Mouse (Mus musculus) MEL (cell line): ENCODE results near the gene Rad51b. TPM values are rescaled to one million over a fixed set of nuclear protein-coding genes. Genes with fewer than 3 reads are reported as not detected.

ENCODE experiments used
- DNase-seq: peaks from one replicate; pipeline ENCODE4 v3.0.0; 2011; ENCODE audit warnings: low read depth, low spot score
- H3K27ac ChIP-seq: 2 replicates; pipeline ENCODE4 v1.5.1; 2012; ENCODE audit warnings: low read depth, mild to moderate bottlenecking, control low read depth, low read length, moderate library complexity; ENCODE audit not compliant: control insufficient read depth
- H3K27me3 ChIP-seq, 2 experiments: fragments of 150-350 bp in 1 of 2; sonication (generic) in 1 of 2; 2 replicates each; pipeline ENCODE4 v1.6.1; 2012; ENCODE audit warnings: low read length in 2 of 2, mild to moderate bottlenecking in 2 of 2, improper control_type of control experiment in 1 of 2, moderate library complexity in 1 of 2; ENCODE audit not compliant: insufficient read depth in 2 of 2, control insufficient read depth in 1 of 2
- H3K36me3 ChIP-seq, 2 experiments: 2 replicates each; pipeline ENCODE4 v1.6.1; 2012 to 2014; ENCODE audit warnings: low read length in 2 of 2, improper control_type of control experiment in 1 of 2, inconsistent platforms in 1 of 2, mild to moderate bottlenecking in 1 of 2; ENCODE audit not compliant: insufficient read depth in 2 of 2, control insufficient read depth in 1 of 2
- H3K4me1 ChIP-seq, 2 experiments: fragments of 150-350 bp in 1 of 2; sonication (generic) in 1 of 2; 2 replicates each; pipeline ENCODE4 v1.6.1; 2012; ENCODE audit warnings: low read length in 2 of 2, improper control_type of control experiment in 1 of 2, mild to moderate bottlenecking in 1 of 2; ENCODE audit not compliant: insufficient read depth in 2 of 2, control insufficient read depth in 1 of 2
- H3K4me3 ChIP-seq, 2 experiments: fragments of 150-350 bp in 1 of 2; sonication (generic) in 1 of 2; 2 replicates each; pipeline ENCODE4 v1.5.1; 2012; ENCODE audit warnings: low read depth in 2 of 2, low read length in 2 of 2, mild to moderate bottlenecking in 2 of 2, moderate library complexity in 2 of 2, control low read depth in 1 of 2, improper control_type of control experiment in 1 of 2; ENCODE audit not compliant: control insufficient read depth in 1 of 2, insufficient read depth in 1 of 2
- H3K79me2 ChIP-seq: 2 replicates; pipeline ENCODE4 v1.6.1; 2012; ENCODE audit warnings: mild to moderate bottlenecking, low read length, moderate library complexity; ENCODE audit not compliant: control insufficient read depth, poor library complexity, insufficient read depth
- H3K9ac ChIP-seq: 2 replicates; pipeline ENCODE4 v1.6.1; 2012; ENCODE audit warnings: low read depth, mild to moderate bottlenecking, control low read depth, low read length, moderate library complexity; ENCODE audit not compliant: control insufficient read depth, poor library complexity, severe bottlenecking
- H3K9me3 ChIP-seq: fragments of 150-350 bp; sonication (generic); replicated peaks from 2 replicates; pipeline ENCODE4 v1.6.1; 2012; ENCODE audit warnings: mild to moderate bottlenecking, low read length, improper control_type of control experiment, moderate library complexity; ENCODE audit not compliant: insufficient read depth
- BHLHE40 ChIP-seq: IDR thresholded peaks from 2 replicates; pipeline ENCODE4 v1.6.1; 2012; ENCODE audit warnings: low read depth, mild to moderate bottlenecking, inconsistent platforms, low read length, improper control_type of control experiment, borderline replicate concordance
- CHD1 ChIP-seq: IDR thresholded peaks from 2 replicates; pipeline ENCODE4 v1.6.1; 2012; ENCODE audit warnings: low read depth, mild to moderate bottlenecking, inconsistent platforms, low read length, improper control_type of control experiment
- CHD2 ChIP-seq: IDR thresholded peaks from 2 replicates; pipeline ENCODE4 v1.6.1; 2011; ENCODE audit warnings: low read length, improper control_type of control experiment
- CTCF ChIP-seq, 3 experiments: IDR thresholded peaks in 2 of 3; conservative IDR thresholded peaks in 1 of 3; 2 replicates each; pipeline ENCODE4 v1.5.1; 2011 to 2012; ENCODE audit warnings: low read length in 3 of 3, low read depth in 2 of 3, mild to moderate bottlenecking in 2 of 3, improper control_type of control experiment in 1 of 3, inconsistent platforms in 1 of 3, mixed read lengths in 1 of 3, moderate library complexity in 1 of 3; ENCODE audit not compliant: control insufficient read depth in 1 of 3, insufficient read depth in 1 of 3, poor library complexity in 1 of 3, severe bottlenecking in 1 of 3
- E2F4 ChIP-seq: IDR thresholded peaks from 2 replicates; pipeline ENCODE4 v1.6.1; 2011; ENCODE audit warnings: low read depth, low read length, improper control_type of control experiment, borderline replicate concordance
- ELF1 ChIP-seq: IDR thresholded peaks from 2 replicates; pipeline ENCODE4 v1.6.1; 2014; ENCODE audit warnings: low read depth, mild to moderate bottlenecking, inconsistent platforms, low read length, improper control_type of control experiment, moderate library complexity
- EP300 ChIP-seq, 2 experiments: IDR thresholded peaks; 2 replicates each; pipeline ENCODE4 v1.6.1; 2011; ENCODE audit warnings: improper control_type of control experiment in 2 of 2, low read length in 2 of 2, low read depth in 1 of 2, mild to moderate bottlenecking in 1 of 2
- GABPA ChIP-seq: IDR thresholded peaks from 2 replicates; pipeline ENCODE4 v1.6.1; 2012; ENCODE audit warnings: low read depth, mild to moderate bottlenecking, inconsistent platforms, low read length, improper control_type of control experiment, moderate library complexity
- GATA1 ChIP-seq: IDR thresholded peaks from 2 replicates; pipeline ENCODE4 v1.6.1; 2011; ENCODE audit warnings: low read depth, low read length, improper control_type of control experiment
- MAFK ChIP-seq: IDR thresholded peaks from 2 replicates; pipeline ENCODE4 v1.6.1; 2011; ENCODE audit warnings: low read depth, mild to moderate bottlenecking, low read length, improper control_type of control experiment, borderline replicate concordance
- MEF2A ChIP-seq: IDR thresholded peaks from 2 replicates; pipeline ENCODE4 v1.6.1; 2014; ENCODE audit warnings: low read depth, mild to moderate bottlenecking, inconsistent platforms, low read length, improper control_type of control experiment; ENCODE audit not compliant: poor library complexity, insufficient replicate concordance, severe bottlenecking; ENCODE audit errors: extremely low read depth
- MYC ChIP-seq: IDR thresholded peaks from 2 replicates; pipeline ENCODE4 v1.6.1; 2011; ENCODE audit warnings: low read depth, mild to moderate bottlenecking, low read length, improper control_type of control experiment, moderate library complexity
- NELFE ChIP-seq: IDR thresholded peaks from 2 replicates; pipeline ENCODE4 v1.6.1; 2011; ENCODE audit warnings: low read depth, low read length, improper control_type of control experiment
- POLR2A ChIP-seq, 2 experiments: IDR thresholded peaks; 2 replicates each; pipeline ENCODE4 v1.6.1; 2011 to 2012; ENCODE audit warnings: low read length in 2 of 2, mild to moderate bottlenecking in 2 of 2, control low read depth in 1 of 2, improper control_type of control experiment in 1 of 2, low read depth in 1 of 2, moderate library complexity in 1 of 2; ENCODE audit not compliant: control insufficient read depth in 1 of 2, insufficient read depth in 1 of 2, poor library complexity in 1 of 2
- POLR2AphosphoS5 ChIP-seq: IDR thresholded peaks from 2 replicates; pipeline ENCODE4 v1.6.1; 2012; ENCODE audit warnings: low read depth, borderline replicate concordance, mild to moderate bottlenecking, inconsistent platforms, low read length, moderate library complexity, mixed read lengths
- RCOR1 ChIP-seq: IDR thresholded peaks from 2 replicates; pipeline ENCODE4 v1.6.1; 2012; ENCODE audit warnings: low read depth, mild to moderate bottlenecking, inconsistent platforms, low read length, improper control_type of control experiment
- TBP ChIP-seq: IDR thresholded peaks from 2 replicates; pipeline ENCODE4 v1.8.0; 2011; ENCODE audit warnings: low read depth, low read length, improper control_type of control experiment
- TCF12 ChIP-seq: IDR thresholded peaks from 2 replicates; pipeline ENCODE4 v1.6.1; 2014; ENCODE audit warnings: low read depth, mild to moderate bottlenecking, inconsistent platforms, low read length, improper control_type of control experiment, moderate library complexity
- USF2 ChIP-seq, 2 experiments: IDR thresholded peaks; 2 replicates each; pipeline ENCODE4 v1.6.1; 2011 to 2012; ENCODE audit warnings: improper control_type of control experiment in 2 of 2, low read length in 2 of 2, borderline replicate concordance in 1 of 2, inconsistent platforms in 1 of 2, low read depth in 1 of 2, mild to moderate bottlenecking in 1 of 2; ENCODE audit not compliant: insufficient read depth in 1 of 2
- ZKSCAN1 ChIP-seq: IDR thresholded peaks from 2 replicates; pipeline ENCODE4 v1.6.1; 2012; ENCODE audit warnings: low read depth, mild to moderate bottlenecking, inconsistent platforms, low read length, improper control_type of control experiment, moderate library complexity
- ZMIZ1 ChIP-seq: IDR thresholded peaks from 2 replicates; pipeline ENCODE4 v1.6.1; 2012; ENCODE audit warnings: low read depth, mild to moderate bottlenecking, inconsistent platforms, low read length, improper control_type of control experiment, moderate library complexity
- polyA plus RNA-seq, 2 experiments: library from polyadenylated mRNA; stranded (reverse) in 1 of 2; unstranded in 1 of 2; fragments of >175 nt in 1 of 2; fragments of >200 nt in 1 of 2; gene quantifications; 2 replicates each; pipeline versions ENCODE4 v1.2.1 to v1.2.4; 2012; ENCODE audit warnings: low replicate concordance in 2 of 2, low read depth in 1 of 2; ENCODE audit not compliant: insufficient read length in 2 of 2, insufficient read depth in 1 of 2, missing spikeins in 1 of 2
- total RNA-seq: library from RNA; depleted of rRNA; stranded (reverse); fragments of 300-350 nt; gene quantifications from 2 replicates; pipeline ENCODE4 v1.2.3, GENCODE M21; 2012

Rad51b gene
- total and polyA plus RNA-seq, 3 experiments, result 3.6 to 5.7 TPM; not detected in 1

DNA sequence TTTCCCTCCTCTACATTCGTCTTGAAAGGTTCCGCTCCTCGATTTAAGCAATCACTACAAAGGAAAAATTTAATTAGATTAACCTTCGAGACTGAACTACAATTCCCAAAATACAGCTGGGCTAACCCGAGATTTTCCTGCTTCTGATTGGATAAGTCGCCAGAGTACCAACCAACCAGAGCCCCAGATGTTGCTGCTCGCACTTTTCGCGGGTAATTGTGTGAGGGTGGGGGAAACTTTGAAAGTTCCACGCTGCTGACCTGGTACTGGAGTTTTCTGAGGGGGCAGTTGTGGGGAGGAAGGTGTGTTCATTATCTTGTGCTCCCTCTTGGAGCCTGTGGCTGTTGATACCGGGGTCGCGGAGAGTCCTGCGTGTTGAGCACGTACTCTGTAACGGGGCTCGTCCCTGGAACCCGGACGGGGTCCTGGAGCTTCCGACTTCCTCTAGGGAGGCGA is at the start of gene Rad51b (continued):
- TF ChIP-seq RCOR1 (peak; percentile 42), EP300 (IDR thresholded peaks at IDR 0.05; ENCODE audit: low read depth in 1 of 2, low read length in 2 of 2) (peak in 1 of 2 experiments; percentile 27; a peak in 1 of 4 replicates), POLR2A (IDR thresholded peaks at IDR 0.05; ENCODE audit: control insufficient read depth in 1 of 2, insufficient read depth in 1 of 2, low read depth in 1 of 2, low read length in 2 of 2, poor library complexity in 1 of 2) (peak; percentile 64 to 84; a peak in 3 of 4 replicates)

DNA sequence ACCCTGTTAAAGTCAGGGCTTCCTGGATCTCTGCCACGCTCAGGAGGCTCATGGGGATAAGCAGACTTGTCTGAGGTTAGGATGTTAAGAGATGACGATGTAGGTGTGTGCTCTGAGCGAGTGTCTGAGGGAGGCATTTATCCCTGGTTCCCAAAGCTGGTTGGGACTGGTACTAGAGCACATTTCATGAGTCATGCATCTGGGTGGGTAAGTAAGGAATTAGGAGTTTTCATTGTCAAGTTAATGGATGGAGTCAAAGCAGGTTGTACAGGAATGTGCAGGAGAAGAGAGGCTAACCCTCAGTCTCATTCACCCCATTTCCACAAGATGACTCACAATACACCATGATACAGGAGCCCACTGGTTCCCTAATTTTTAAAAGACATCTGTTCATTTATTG is 49.0 kb upstream of the Rad51b start:
- no peak overlapping the region for H3K9ac ChIP-seq
- peaks cover 3 to 13% of the 10 kb centered on the region in 2 experiments for H3K4me1 ChIP-seq
- no peaks in the 10 kb centered on the region for H3K79me2 ChIP-seq
- no peaks in the 10 kb centered on the region for H3K27me3 ChIP-seq
- TF ChIP-seq MYC, result no peak
- TF ChIP-seq MAFK, result no peak
- no peak for TF ChIP-seq CTCF (IDR thresholded peaks at IDR 0.05 in 2 of 3, conservative IDR thresholded peaks at IDR 0.05 in 1 of 3; ENCODE audit: control insufficient read depth in 1 of 3, insufficient read depth in 1 of 3, low read depth in 2 of 3, low read length in 3 of 3, poor library complexity in 1 of 3, severe bottlenecking in 1 of 3)
- no peak for TF ChIP-seq NELFE
- no peak for TF ChIP-seq USF2 (IDR thresholded peaks at IDR 0.05; ENCODE audit: borderline replicate concordance in 1 of 2, insufficient read depth in 1 of 2, low read depth in 1 of 2, low read length in 2 of 2)
- TF ChIP-seq CHD2, result no peak
- no peak for TF ChIP-seq GATA1
- TF ChIP-seq POLR2AphosphoS5, result no peak
- no peak for TF ChIP-seq GABPA
- no peak for TF ChIP-seq ZMIZ1
- TF ChIP-seq POLR2A (IDR thresholded peaks at IDR 0.05; ENCODE audit: control insufficient read depth in 1 of 2, insufficient read depth in 1 of 2, low read depth in 1 of 2, low read length in 2 of 2, poor library complexity in 1 of 2), result no peak
- TF ChIP-seq ELF1, result no peak
- no peak for TF ChIP-seq E2F4
- peaks cover 2 to 9% of the 10 kb centered on the region in 2 experiments; a peak in 3 of 4 replicates for H3K36me3 ChIP-seq
- no peaks in the 10 kb centered on the region for H3K9me3 ChIP-seq
- no peak for DNase-seq
- no peak overlapping the region for H3K4me3 ChIP-seq
- H3K27ac ChIP-seq, result no peak overlapping the region

DNA sequence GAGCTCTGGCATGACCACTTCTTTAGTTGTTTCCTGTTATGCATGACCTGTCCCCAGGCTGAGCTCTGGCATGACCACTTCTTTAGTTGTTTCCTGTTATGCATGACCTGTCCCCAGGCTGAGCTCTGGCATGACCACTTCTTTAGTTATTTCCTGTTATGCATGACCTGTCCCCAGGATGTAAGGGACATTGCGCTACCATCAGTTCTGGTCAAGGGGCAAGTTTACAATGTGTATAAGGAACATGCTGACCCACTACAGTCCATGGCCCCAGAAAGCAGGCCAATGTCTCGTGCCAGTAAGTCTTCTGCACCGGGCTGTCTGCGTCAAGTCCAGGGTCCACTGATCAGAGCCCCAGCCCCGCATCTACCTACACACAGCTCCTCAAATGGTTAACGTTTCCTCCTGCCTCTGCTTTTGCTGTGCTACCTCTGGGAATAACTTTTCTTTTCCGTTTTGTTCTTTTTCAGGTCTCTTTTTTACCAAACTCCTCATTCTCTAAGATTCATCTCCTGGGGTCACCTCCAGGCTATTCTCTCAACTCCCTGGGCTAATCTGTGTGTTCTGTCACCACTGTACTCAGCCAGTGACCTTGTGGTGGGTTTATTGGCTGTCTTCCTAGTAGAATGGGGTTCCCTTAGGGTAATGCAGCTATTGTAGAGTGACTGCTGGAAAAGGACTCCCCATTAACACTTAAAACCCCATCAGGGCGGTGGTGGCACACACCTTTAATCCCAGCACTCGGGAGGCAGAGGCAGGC is 43.6 kb upstream of the Rad51b start:
- Histone ChIP-seq H3K4me3 (no peak overlapping the region), H3K9ac (no peak overlapping the region), H3K27me3 (no peaks in the 10 kb centered on the region)
- TF ChIP-seq GATA1 (no peak), GABPA (no peak), TCF12 (no peak), BHLHE40 (no peak), CHD1 (no peak), ELF1 (no peak), MEF2A (no peak), POLR2AphosphoS5 (no peak), ZKSCAN1 (no peak), TBP (no peak)
- TF ChIP-seq, all 39 proteins: peak for 0
- DNase-seq, result no peak
- no peaks in the 10 kb centered on the region for H3K79me2 ChIP-seq
- no peak overlapping the region for H3K27ac ChIP-seq
- no peaks in the 10 kb centered on the region for H3K9me3 ChIP-seq
- no peaks in the 10 kb centered on the region for H3K4me1 ChIP-seq
- peaks cover 0 to 2% of the 10 kb centered on the region in 2 experiments; a peak in 1 of 4 replicates for H3K36me3 ChIP-seq
